Mouse (Mus musculus) midbrain, embryonic 11.5 days (tissue): ENCODE measurements around the gene Prkar2a. TPM values are rescaled to one million over a fixed set of nuclear protein-coding genes. Genes with fewer than 3 reads are reported as not detected.

ENCODE experiments used
- ATAC-seq: fragments of 200-750 bp; cut with Nextera tagmentation; 2 replicates; pipeline ENCODE4 v1.8.0; 2017; ENCODE audit warnings: moderate TSS enrichment, moderate library complexity; ENCODE audit not compliant: low FRiP score
- DNase-seq: peaks from one replicate; pipeline ENCODE4 v3.0.0; 2015; ENCODE audit warnings: low spot score; ENCODE audit errors: missing footprints
- H3K27ac ChIP-seq: fragments of 300-500 bp; sonication (generic); 2 replicates; pipeline ENCODE4 v1.5.1; 2014; ENCODE audit warnings: low read depth, low read length
- H3K27me3 ChIP-seq: fragments of 300-500 bp; sonication (generic); 2 replicates; pipeline ENCODE4 v1.6.1; 2014; ENCODE audit warnings: mild to moderate bottlenecking, low read length, moderate library complexity, mixed read lengths; ENCODE audit not compliant: control insufficient read depth, insufficient read depth
- H3K36me3 ChIP-seq: fragments of 300-500 bp; sonication (generic); 2 replicates; pipeline ENCODE4 v1.6.1; 2014; ENCODE audit warnings: mild to moderate bottlenecking, low read length, moderate library complexity, mixed read lengths; ENCODE audit not compliant: control insufficient read depth, insufficient read depth
- H3K4me1 ChIP-seq: fragments of 300-500 bp; sonication (generic); 2 replicates; pipeline ENCODE4 v1.6.1; 2014; ENCODE audit warnings: low read length; ENCODE audit not compliant: control insufficient read depth, insufficient read depth
- H3K4me2 ChIP-seq: fragments of 300-500 bp; sonication (generic); 2 replicates; pipeline ENCODE4 v1.6.1; 2014; ENCODE audit warnings: mild to moderate bottlenecking, moderate library complexity
- H3K4me3 ChIP-seq: fragments of 300-500 bp; sonication (generic); 2 replicates; pipeline ENCODE4 v1.5.1; 2014; ENCODE audit warnings: low read depth, low read length
- H3K9ac ChIP-seq: fragments of 300-500 bp; sonication (generic); 2 replicates; pipeline ENCODE4 v1.6.1; 2014; ENCODE audit warnings: low read length
- H3K9me3 ChIP-seq: fragments of 300-500 bp; sonication (generic); 2 replicates; pipeline ENCODE4 v1.6.1; 2016; ENCODE audit warnings: low read length; ENCODE audit not compliant: control insufficient read depth
- WGBS: fragments of 180-500 bp; shearing (Covaris S2); extraction: QIAGEN DNeasy Blood & Tissue Kit; methylation state at CpG from one replicate; pipeline ENCODE4 v1.1.7; 2014; 5-methylcytosine and 5-hydroxymethylcytosine counted together
- polyA plus RNA-seq: library from polyadenylated mRNA; unstranded; fragments of >200 nt; fragmentation: Nextera tagmentation; extraction: Ambion mirVana; gene quantifications from 2 replicates; pipeline ENCODE4 v1.2.1, GENCODE M21; 2014

Gene Prkar2a
- polyA plus RNA-seq, 1 experiment from 2014 or later, result 58.2 TPM

DNA sequence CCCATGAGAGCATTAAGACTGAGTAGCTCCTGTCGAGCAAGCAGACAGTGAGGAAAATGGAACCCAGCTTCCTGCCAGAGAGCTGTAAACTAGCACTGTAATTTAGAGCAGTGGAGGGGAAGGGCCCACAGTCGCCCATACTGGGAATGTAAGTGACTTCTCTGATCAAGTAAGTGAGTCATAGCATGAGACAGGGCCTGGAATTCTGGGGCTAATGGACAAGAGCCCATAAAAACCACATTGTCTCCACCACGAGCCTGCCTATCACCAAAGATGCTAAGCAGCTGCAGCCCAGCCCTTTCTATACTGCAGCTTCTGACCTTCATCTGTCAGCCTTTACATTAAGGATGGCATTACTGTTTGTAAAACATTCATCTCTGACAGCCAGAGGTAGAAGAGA is 50.1 kb downstream of the Prkar2a start:
- ATAC-seq (no peak), DNase-seq (no peak)
- no peak overlapping the region for H3K9ac ChIP-seq
- H3K9me3 ChIP-seq, result no peaks in the 10 kb centered on the region
- WGBS, result 64% methylated on average over 3 of the region's 3 CpGs
- no peaks in the 10 kb centered on the region for H3K4me1 ChIP-seq
- H3K4me3 ChIP-seq, result no peak overlapping the region
- H3K4me2 ChIP-seq, result no peak overlapping the region
- peaks cover 8% of the 10 kb centered on the region for H3K36me3 ChIP-seq
- no peak overlapping the region for H3K27ac ChIP-seq
- no peaks in the 10 kb centered on the region for H3K27me3 ChIP-seq

GRCm38 (mm10) chr9:108740062-108740461 is 50.9 kb downstream of the Prkar2a start:
- 88% methylated on average over 1 of the region's 1 CpGs for WGBS
- peaks cover 10% of the 10 kb centered on the region for H3K36me3 ChIP-seq

DNA sequence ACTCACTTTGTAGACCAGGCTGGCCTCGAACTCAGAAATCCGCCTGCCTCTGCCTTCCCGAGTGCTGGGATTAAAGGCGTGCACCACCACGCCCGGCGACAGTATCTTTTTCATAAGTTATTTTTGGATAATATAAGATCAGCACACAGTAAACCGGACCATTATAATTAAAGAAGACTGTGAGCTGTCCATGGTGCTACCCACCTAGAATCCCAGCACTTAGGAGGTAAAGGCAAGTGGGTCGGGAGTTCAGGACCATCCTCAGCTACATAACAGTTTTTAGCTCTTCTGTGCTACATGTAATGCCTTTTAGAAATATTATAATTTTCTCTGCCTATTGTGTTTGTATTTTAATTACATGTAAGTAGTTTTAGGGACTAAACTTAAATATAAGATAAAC is 52.9 kb downstream of the Prkar2a start:
- Histone ChIP-seq H3K9me3 (no peaks in the 10 kb centered on the region), H3K4me2 (no peak overlapping the region), H3K36me3 (peaks cover 11% of the 10 kb centered on the region), H3K4me1 (no peaks in the 10 kb centered on the region), H3K4me3 (no peak overlapping the region), H3K27ac (no peak overlapping the region), H3K9ac (no peak overlapping the region), H3K27me3 (no peaks in the 10 kb centered on the region)
- 87% methylated on average over 9 of the region's 9 CpGs for WGBS
- DNase-seq, result no peak
- ATAC-seq, result no peak

More at GRCm38 (mm10) chr9:108740062-108740461, 50.9 kb downstream of the Prkar2a start:
- no peak for DNase-seq
- no peak overlapping the region for H3K27ac ChIP-seq
- H3K4me3 ChIP-seq, result no peak overlapping the region
- no peaks in the 10 kb centered on the region for H3K27me3 ChIP-seq
- no peaks in the 10 kb centered on the region for H3K9me3 ChIP-seq
- no peak overlapping the region for H3K9ac ChIP-seq
- ATAC-seq, result no peak
- no peaks in the 10 kb centered on the region for H3K4me1 ChIP-seq
- no peak overlapping the region for H3K4me2 ChIP-seq

GRCm38 (mm10) chr9:108746876-108747499 is 57.9 kb downstream of the Prkar2a start:
- Histone ChIP-seq H3K36me3 (peaks cover 10% of the 10 kb centered on the region), H3K4me2 (no peak overlapping the region), H3K27me3 (no peaks in the 10 kb centered on the region), H3K9me3 (no peaks in the 10 kb centered on the region), H3K9ac (no peak overlapping the region), H3K4me3 (no peak overlapping the region), H3K27ac (no peak overlapping the region), H3K4me1 (no peaks in the 10 kb centered on the region)
- 91% methylated on average over 14 of the region's 14 CpGs for WGBS
- DNase-seq (peak; percentile 57), ATAC-seq (no peak)

- Histone ChIP-seq H3K4me1 (no peaks in the 10 kb centered on the region), H3K36me3 (peaks cover 10% of the 10 kb centered on the region), H3K9me3 (no peaks in the 10 kb centered on the region), H3K4me3 (no peak overlapping the region), H3K9ac (no peak overlapping the region), H3K4me2 (no peak overlapping the region), H3K27ac (no peak overlapping the region), H3K27me3 (no peaks in the 10 kb centered on the region)
- DNase-seq, result peak; percentile 31
- no peak for ATAC-seq
- WGBS, result 86% methylated on average over 3 of the region's 3 CpGs
These were observed 58.6 kb downstream of the Prkar2a start for GRCm38 (mm10) chr9:108747694-108748093.

DNA sequence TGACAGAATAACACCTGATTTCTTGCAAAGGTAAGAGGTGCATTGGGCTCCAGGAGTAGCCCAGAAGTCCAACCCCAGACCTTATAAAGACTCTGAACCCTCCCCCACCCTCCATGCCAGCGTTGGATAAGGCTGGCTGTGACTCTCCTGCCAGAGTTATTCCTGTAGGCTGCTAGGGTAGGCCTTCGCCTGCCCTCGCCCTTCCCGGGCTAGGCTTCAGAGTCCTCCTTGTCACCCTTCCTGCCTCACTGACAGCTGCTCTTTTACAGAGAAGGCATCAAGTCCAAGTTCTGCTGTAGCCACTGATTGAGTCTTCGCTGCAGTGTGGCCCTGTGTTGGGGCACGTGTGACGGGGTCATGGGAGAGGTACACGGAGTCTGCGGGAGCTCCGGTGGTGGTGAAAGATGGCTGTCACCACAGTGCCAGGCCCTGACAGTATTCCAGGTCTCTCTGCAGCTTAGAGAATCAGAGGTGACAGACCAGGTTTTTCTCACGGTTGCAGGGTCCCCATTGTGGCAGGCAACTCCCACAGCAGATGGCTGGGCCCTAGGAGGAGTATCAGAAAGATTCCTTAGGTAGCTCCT is 59.6 kb downstream of the Prkar2a start:
- 0 out of 2 replicates have a peak overlapping the region, but pooled peaks have one; percentile 6 for H3K9ac ChIP-seq
- no peaks in the 10 kb centered on the region for H3K9me3 ChIP-seq
- no peaks in the 10 kb centered on the region for H3K4me1 ChIP-seq
- no peak overlapping the region for H3K4me3 ChIP-seq
- 79% methylated on average over 11 of the region's 11 CpGs for WGBS
- no peak for ATAC-seq
- peak; percentile 82 for DNase-seq
- H3K27ac ChIP-seq, result peak overlapping the region; percentile 27; the same call in 1 of the 2 replicates
- H3K4me2 ChIP-seq, result no peak overlapping the region
- peaks cover 9% of the 10 kb centered on the region for H3K36me3 ChIP-seq
- H3K27me3 ChIP-seq, result no peaks in the 10 kb centered on the region

DNA sequence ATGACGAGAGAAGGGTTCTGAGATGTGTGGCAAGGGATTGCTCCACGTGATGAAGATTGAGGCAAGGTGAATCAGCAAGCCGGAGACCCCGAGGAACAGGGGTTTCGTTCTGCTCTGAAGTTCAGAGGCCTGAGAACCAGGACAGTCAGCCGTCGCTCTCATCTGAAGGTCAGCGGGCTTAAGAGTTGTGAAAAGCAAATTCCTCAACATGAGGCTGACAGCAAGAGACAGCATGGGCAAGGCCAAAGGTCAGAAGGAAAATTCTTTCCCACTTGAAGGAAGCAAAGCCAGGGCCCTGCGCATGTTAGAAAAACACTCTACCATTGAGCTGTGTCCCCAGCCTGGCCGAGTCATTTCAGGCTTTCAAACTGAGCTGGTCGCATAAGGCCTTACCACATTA is 61.5 kb downstream of the Prkar2a start:
- ATAC-seq (no peak), DNase-seq (no peak)
- Histone ChIP-seq H3K4me2 (no peak overlapping the region), H3K9me3 (no peaks in the 10 kb centered on the region), H3K4me1 (no peaks in the 10 kb centered on the region), H3K27me3 (no peaks in the 10 kb centered on the region), H3K4me3 (no peak overlapping the region), H3K36me3 (0 out of 2 replicates have a peak, but pooled peaks cover 3% of the 10 kb centered on the region), H3K27ac (no peak overlapping the region), H3K9ac (no peak overlapping the region)
- 82% methylated on average over 11 of the region's 11 CpGs for WGBS

DNA sequence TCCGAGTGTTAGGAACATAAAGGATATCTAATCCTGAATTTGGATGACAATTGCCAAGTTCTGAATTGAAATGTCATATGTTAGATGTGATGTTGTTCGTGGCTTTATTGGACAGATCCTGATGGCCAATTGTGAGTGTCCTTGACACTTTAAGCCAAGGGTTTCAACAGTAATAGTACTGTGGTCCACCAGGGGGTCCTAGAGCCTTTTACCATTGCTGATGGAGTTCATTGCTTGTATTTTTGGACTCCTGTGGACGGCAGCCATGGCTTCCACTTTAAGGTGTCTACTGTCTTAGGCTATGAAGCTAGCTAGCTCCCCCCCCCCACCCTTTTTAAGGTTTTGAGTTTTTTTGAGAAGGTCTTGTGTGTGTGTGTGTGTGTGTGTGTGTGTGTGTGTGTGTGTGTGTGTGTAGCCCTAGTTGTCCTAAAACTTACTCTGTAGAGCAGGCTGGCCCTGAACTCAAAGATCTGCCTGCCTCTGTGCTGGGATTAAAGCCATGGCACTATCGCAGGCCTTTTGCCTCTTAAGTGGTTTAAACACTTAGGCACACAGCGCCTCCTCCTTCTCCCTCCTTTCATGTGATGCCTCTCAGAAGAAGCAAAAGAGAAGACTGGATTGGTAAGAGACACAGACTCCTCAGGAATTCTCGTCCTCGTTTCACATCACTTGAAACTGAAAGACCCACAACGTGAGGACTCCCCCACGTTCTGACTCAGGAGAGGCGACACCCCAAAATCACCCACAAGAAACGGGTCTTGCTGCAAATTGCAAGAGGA is 63.2 kb downstream of the Prkar2a start:
- 85% methylated on average over 10 of the region's 11 CpGs for WGBS

GRCm38 (mm10) chr9:108753326-108753725 is 64.2 kb downstream of the Prkar2a start:
- WGBS, result 69% methylated on average over 9 of the region's 9 CpGs
- no peak overlapping the region for H3K4me3 ChIP-seq
- no peak overlapping the region for H3K9ac ChIP-seq
- H3K27me3 ChIP-seq, result no peaks in the 10 kb centered on the region
- H3K4me2 ChIP-seq, result no peak overlapping the region
- H3K4me1 ChIP-seq, result no peaks in the 10 kb centered on the region
- no peaks in the 10 kb centered on the region for H3K9me3 ChIP-seq
- H3K27ac ChIP-seq, result no peak overlapping the region
- no peaks in the 10 kb centered on the region for H3K36me3 ChIP-seq
- ATAC-seq (no peak), DNase-seq (peak; percentile 84)

More for the DNA sequence above, 63.2 kb downstream of the Prkar2a start:
- no peak overlapping the region for H3K4me2 ChIP-seq
- H3K4me1 ChIP-seq, result no peaks in the 10 kb centered on the region
- ATAC-seq, result no peak
- DNase-seq, result peak; percentile 62
- no peaks in the 10 kb centered on the region for H3K27me3 ChIP-seq
- no peak overlapping the region for H3K27ac ChIP-seq
- no peak overlapping the region for H3K4me3 ChIP-seq
- no peaks in the 10 kb centered on the region for H3K9me3 ChIP-seq
- no peak overlapping the region for H3K9ac ChIP-seq
- H3K36me3 ChIP-seq, result no peaks in the 10 kb centered on the region
